Mouse (Mus musculus): Measurements from ENCODE around the gene Plekhh3. TPM values are rescaled to one million over a fixed set of nuclear protein-coding genes. Genes with fewer than 3 reads are reported as not detected.

Plekhh3 gene
- polyA plus RNA-seq, 1 experiment from 2014 or later, result 9.3 TPM

GRCm38 (mm10) chr11:101180846-101181740 is 9.9 kb upstream of the Plekhh3 start:
- 0 out of 2 replicates have a peak, but pooled peaks cover 3% of the 10 kb centered on the region for H3K36me3 ChIP-seq (ENCODE audit: control insufficient read depth, insufficient read depth, low read length)
- no peak overlapping the region for H3K27ac ChIP-seq (ENCODE audit: low read depth, low read length)
- WGBS, result 40% methylated on average over 10 of the region's 10 CpGs
- no peaks in the 10 kb centered on the region for H3K9me3 ChIP-seq (ENCODE audit: control insufficient read depth, low read length)
- ATAC-seq, result no peak
- H3K4me1 ChIP-seq (ENCODE audit: control insufficient read depth, insufficient read depth, low read depth, low read length), result peaks cover 22% of the 10 kb centered on the region
- H3K27me3 ChIP-seq (replicated peaks; ENCODE audit: control insufficient read depth, insufficient read depth, low read length), result peaks cover 6% of the 10 kb centered on the region
- no peak overlapping the region for H3K9ac ChIP-seq (ENCODE audit: low read depth, low read length)
- H3K4me2 ChIP-seq (ENCODE audit: low read length), result no peak overlapping the region
- no peak overlapping the region for H3K4me3 ChIP-seq (ENCODE audit: low read length)

- 68% methylated on average over 17 of the region's 17 CpGs for WGBS
- Histone ChIP-seq H3K9me3 (ENCODE audit: control insufficient read depth, low read length) (no peaks in the 10 kb centered on the region), H3K36me3 (ENCODE audit: control insufficient read depth, insufficient read depth, low read length) (0 out of 2 replicates have a peak, but pooled peaks cover 3% of the 10 kb centered on the region), H3K4me1 (ENCODE audit: control insufficient read depth, insufficient read depth, low read depth, low read length) (peaks cover 24% of the 10 kb centered on the region), H3K4me3 (ENCODE audit: low read length) (no peak overlapping the region), H3K27me3 (replicated peaks; ENCODE audit: control insufficient read depth, insufficient read depth, low read length) (peaks cover 6% of the 10 kb centered on the region), H3K27ac (ENCODE audit: low read depth, low read length) (no peak overlapping the region), H3K4me2 (ENCODE audit: low read length) (no peak overlapping the region), H3K9ac (ENCODE audit: low read depth, low read length) (no peak overlapping the region)
- ATAC-seq, result no peak
These were observed 9.1 kb upstream of the Plekhh3 start for GRCm38 (mm10) chr11:101180261-101180660.

- H3K4me1 ChIP-seq (ENCODE audit: control insufficient read depth, insufficient read depth, low read depth, low read length), result peaks cover 33% of the 10 kb centered on the region
- 0 out of 2 replicates have a peak, but pooled peaks cover under 1% of the 10 kb centered on the region for H3K36me3 ChIP-seq (ENCODE audit: control insufficient read depth, insufficient read depth, low read length)
- H3K27ac ChIP-seq (ENCODE audit: low read depth, low read length), result no peak overlapping the region
- no peak overlapping the region for H3K4me2 ChIP-seq (ENCODE audit: low read length)
- ATAC-seq, result no peak
- H3K9ac ChIP-seq (ENCODE audit: low read depth, low read length), result no peak overlapping the region; the same call in 1 of the 2 replicates
- no peak overlapping the region for H3K4me3 ChIP-seq (ENCODE audit: low read length)
- 79% methylated on average over 15 of the region's 15 CpGs for WGBS
- peaks cover 6% of the 10 kb centered on the region for H3K27me3 ChIP-seq (replicated peaks; ENCODE audit: control insufficient read depth, insufficient read depth, low read length)
- no peaks in the 10 kb centered on the region for H3K9me3 ChIP-seq (ENCODE audit: control insufficient read depth, low read length)
These were observed 8.2 kb upstream of the Plekhh3 start for GRCm38 (mm10) chr11:101179306-101179705.

GRCm38 (mm10) chr11:101178061-101179058 is 7.2 kb upstream of the Plekhh3 start:
- peak overlapping the region; percentile 14 for H3K9ac ChIP-seq (ENCODE audit: low read depth, low read length)

GRCm38 (mm10) chr11:101176933-101177773 is 6.0 kb upstream of the Plekhh3 start:
- ATAC-seq, result peak; percentile 26
- H3K4me1 ChIP-seq (ENCODE audit: control insufficient read depth, insufficient read depth, low read depth, low read length), result peaks cover 53% of the 10 kb centered on the region
- H3K4me2 ChIP-seq (ENCODE audit: low read length), result peak overlapping the region; percentile 77
- H3K36me3 ChIP-seq (ENCODE audit: control insufficient read depth, insufficient read depth, low read length), result no peaks in the 10 kb centered on the region
- peak overlapping the region; percentile 55 for H3K4me3 ChIP-seq (ENCODE audit: low read length)
- peak overlapping the region; percentile 79 for H3K9ac ChIP-seq (ENCODE audit: low read depth, low read length)
- peaks cover 6% of the 10 kb centered on the region for H3K27me3 ChIP-seq (replicated peaks; ENCODE audit: control insufficient read depth, insufficient read depth, low read length)
- no peaks in the 10 kb centered on the region for H3K9me3 ChIP-seq (ENCODE audit: control insufficient read depth, low read length)
- WGBS, result 20% methylated on average over 22 of the region's 22 CpGs
- H3K27ac ChIP-seq (ENCODE audit: low read depth, low read length), result peak overlapping the region; percentile 83

More at GRCm38 (mm10) chr11:101178061-101179058, 7.2 kb upstream of the Plekhh3 start:
- Histone ChIP-seq H3K4me2 (ENCODE audit: low read length) (peak overlapping the region; percentile 77), H3K27me3 (replicated peaks; ENCODE audit: control insufficient read depth, insufficient read depth, low read length) (peaks cover 6% of the 10 kb centered on the region), H3K9me3 (ENCODE audit: control insufficient read depth, low read length) (no peaks in the 10 kb centered on the region), H3K4me1 (ENCODE audit: control insufficient read depth, insufficient read depth, low read depth, low read length) (peaks cover 43% of the 10 kb centered on the region), H3K4me3 (ENCODE audit: low read length) (peak overlapping the region; percentile 17; the same call in 1 of the 2 replicates), H3K36me3 (ENCODE audit: control insufficient read depth, insufficient read depth, low read length) (no peaks in the 10 kb centered on the region), H3K27ac (ENCODE audit: low read depth, low read length) (no peak overlapping the region)
- WGBS, result 50% methylated on average over 36 of the region's 36 CpGs
- ATAC-seq, result no peak

- Histone ChIP-seq H3K4me2 (ENCODE audit: low read length) (peak overlapping the region; percentile 77), H3K9ac (ENCODE audit: low read depth, low read length) (peak overlapping the region; percentile 79), H3K36me3 (ENCODE audit: control insufficient read depth, insufficient read depth, low read length) (no peaks in the 10 kb centered on the region), H3K4me3 (ENCODE audit: low read length) (peak overlapping the region; percentile 55), H3K27me3 (replicated peaks; ENCODE audit: control insufficient read depth, insufficient read depth, low read length) (peaks cover 6% of the 10 kb centered on the region), H3K4me1 (ENCODE audit: control insufficient read depth, insufficient read depth, low read depth, low read length) (peaks cover 57% of the 10 kb centered on the region), H3K27ac (ENCODE audit: low read depth, low read length) (peak overlapping the region; percentile 83), H3K9me3 (ENCODE audit: control insufficient read depth, low read length) (no peaks in the 10 kb centered on the region)
- under 1% methylated on average over 20 of the region's 25 CpGs for WGBS
- no peak for ATAC-seq
These were observed 5.1 kb upstream of the Plekhh3 start for GRCm38 (mm10) chr11:101176117-101176691.

- H3K27me3 ChIP-seq (replicated peaks; ENCODE audit: control insufficient read depth, insufficient read depth, low read length), result peaks cover 6% of the 10 kb centered on the region
- peaks cover 59% of the 10 kb centered on the region for H3K4me1 ChIP-seq (ENCODE audit: control insufficient read depth, insufficient read depth, low read depth, low read length)
These were observed 4.5 kb upstream of the Plekhh3 start for GRCm38 (mm10) chr11:101175636-101176116.

More at GRCm38 (mm10) chr11:101175636-101176116, 4.5 kb upstream of the Plekhh3 start:
- ATAC-seq, result no peak
- peak overlapping the region; percentile 79 for H3K9ac ChIP-seq (ENCODE audit: low read depth, low read length)
- H3K4me2 ChIP-seq (ENCODE audit: low read length), result peak overlapping the region; percentile 77
- no peaks in the 10 kb centered on the region for H3K36me3 ChIP-seq (ENCODE audit: control insufficient read depth, insufficient read depth, low read length)
- peak overlapping the region; percentile 83; the same call in 1 of the 2 replicates for H3K27ac ChIP-seq (ENCODE audit: low read depth, low read length)
- 12% methylated on average over 11 of the region's 11 CpGs for WGBS
- no peaks in the 10 kb centered on the region for H3K9me3 ChIP-seq (ENCODE audit: control insufficient read depth, low read length)
- H3K4me3 ChIP-seq (ENCODE audit: low read length), result peak overlapping the region; percentile 55

All from hindbrain, embryonic 16.5 days (tissue).